Mouse (Mus musculus) telencephalon, adult 2 months (tissue): ENCODE data around the gene Cops2.

Source experiments
- DNase-seq: peaks from one replicate; pipeline ENCODE4 v3.0.0-alpha.2; 2011; ENCODE audit warnings: low read depth, low spot score

Gene Cops2

GRCm38 (mm10) chr2:125826201-125826600, 32.7 kb downstream of the Cops2 start:
- DNase-seq: no peak

GRCm38 (mm10) chr2:125820397-125820796, 38.5 kb downstream of the Cops2 start:
- no peak for DNase-seq

- no peak for DNase-seq
These were observed 44.9 kb downstream of the Cops2 start for GRCm38 (mm10) chr2:125813972-125814595.

DNA sequence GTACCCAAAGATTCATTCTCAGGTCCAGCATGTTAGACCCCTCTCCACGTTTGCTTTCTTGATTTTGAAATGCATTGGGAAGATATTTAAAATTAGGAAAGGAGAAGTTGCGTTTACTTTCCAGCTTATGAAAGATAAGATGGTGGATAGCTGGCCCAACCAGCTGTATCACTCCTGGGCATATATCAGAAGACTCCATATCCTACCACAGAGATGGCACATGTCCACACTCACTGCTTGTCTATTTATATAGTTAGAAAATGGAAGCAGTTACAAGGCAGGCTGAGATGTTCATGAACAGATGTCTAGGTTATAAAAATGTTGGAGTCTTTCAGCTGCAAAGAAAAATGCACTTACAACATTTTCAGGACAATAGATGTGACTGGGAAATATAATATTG, 47.6 kb downstream of the Cops2 start:
- DNase-seq: peak; percentile 52

GRCm38 (mm10) chr2:125809551-125809950, 49.4 kb downstream of the Cops2 start:
- DNase-seq: peak; percentile 84

DNA sequence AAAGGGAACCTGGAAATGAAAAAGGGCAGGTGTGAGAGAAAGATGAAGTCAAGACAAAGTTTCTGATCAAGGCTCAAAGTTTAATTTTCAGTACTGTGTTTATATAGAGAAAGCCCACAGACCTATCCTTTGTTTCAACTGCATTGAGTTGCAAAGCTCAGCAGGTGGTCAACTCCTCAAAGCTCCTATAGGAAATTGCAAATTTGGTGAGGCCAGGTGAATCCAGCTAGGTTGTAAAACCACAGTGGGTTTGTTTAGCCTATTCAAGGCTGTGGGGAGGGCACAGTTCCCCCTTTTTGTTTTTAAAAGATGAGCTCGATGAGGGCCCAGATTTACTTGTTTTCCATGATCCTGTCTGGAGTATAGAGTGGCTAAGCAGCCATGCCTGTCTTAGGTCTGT, 53.1 kb downstream of the Cops2 start:
- no peak for DNase-seq

DNA sequence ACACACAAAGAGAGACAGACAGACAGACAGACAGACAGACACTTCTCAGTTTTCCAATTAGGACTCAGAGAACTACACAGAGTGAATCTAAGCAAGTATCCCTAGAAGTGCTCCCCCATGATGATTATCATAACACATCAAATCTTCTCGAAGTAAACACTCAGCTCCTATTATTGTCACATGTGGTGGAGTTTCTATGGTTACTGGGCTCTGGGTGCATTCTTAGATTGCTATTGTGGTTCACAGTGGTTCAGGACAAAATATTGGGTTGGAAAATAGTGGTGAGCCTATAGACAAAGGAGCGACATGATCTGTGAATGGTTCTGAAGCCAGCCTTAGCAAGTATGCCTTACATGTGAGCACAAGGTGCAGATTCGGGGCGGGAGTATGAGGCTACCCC, 57.0 kb downstream of the Cops2 start:
- DNase-seq: no peak

- DNase-seq: no peak
These were observed 57.9 kb downstream of the Cops2 start for GRCm38 (mm10) chr2:125801038-125801437.

GRCm38 (mm10) chr2:125800428-125800827, 58.5 kb downstream of the Cops2 start:
- no peak for DNase-seq

GRCm38 (mm10) chr2:125797872-125798271, 61.1 kb downstream of the Cops2 start:
- no peak for DNase-seq

DNA sequence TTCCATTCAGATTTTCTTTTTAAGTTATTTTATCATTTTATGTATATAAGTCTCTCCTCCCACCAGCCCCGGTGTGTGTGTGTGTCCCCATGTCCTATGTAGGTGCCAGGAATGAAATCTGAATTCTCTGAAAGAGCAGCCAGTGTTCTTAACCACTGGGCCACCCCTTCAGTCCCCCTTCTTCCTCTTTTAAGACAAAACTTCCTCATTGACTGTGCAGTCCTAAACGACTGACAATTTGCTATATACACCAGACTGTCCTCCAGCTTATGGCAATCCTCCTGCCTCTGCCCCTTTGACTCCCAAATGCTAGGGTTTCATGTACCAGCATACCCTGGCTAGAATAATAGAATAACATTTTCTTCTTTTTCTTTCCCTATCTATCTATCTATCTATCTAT, 63.8 kb downstream of the Cops2 start:
- DNase-seq: no peak

DNA sequence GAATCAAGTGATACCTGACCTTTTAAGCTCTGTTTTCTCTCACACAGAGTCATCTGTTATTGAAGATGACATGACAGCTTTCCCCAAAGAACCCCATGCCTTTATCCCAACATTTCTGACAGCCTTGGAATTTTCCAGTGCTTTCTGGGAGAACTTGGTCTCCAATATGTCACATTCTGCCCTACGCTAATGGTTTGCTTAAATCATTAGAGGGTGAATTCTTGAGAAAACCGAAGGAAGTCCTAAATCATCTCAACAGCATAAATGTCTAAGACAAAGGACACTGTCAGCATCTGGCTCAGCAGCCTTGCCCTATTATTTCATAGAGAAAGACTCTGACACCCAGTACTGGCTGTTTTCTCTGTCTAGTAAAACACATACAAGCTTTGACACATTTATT, 64.8 kb downstream of the Cops2 start:
- no peak for DNase-seq

GRCm38 (mm10) chr2:125792879-125793261, 66.1 kb downstream of the Cops2 start:
- no peak for DNase-seq

GRCm38 (mm10) chr2:125792144-125792878, 66.6 kb downstream of the Cops2 start:
- no peak for DNase-seq

GRCm38 (mm10) chr2:125791485-125791885, 67.5 kb downstream of the Cops2 start:
- DNase-seq: no peak

DNA sequence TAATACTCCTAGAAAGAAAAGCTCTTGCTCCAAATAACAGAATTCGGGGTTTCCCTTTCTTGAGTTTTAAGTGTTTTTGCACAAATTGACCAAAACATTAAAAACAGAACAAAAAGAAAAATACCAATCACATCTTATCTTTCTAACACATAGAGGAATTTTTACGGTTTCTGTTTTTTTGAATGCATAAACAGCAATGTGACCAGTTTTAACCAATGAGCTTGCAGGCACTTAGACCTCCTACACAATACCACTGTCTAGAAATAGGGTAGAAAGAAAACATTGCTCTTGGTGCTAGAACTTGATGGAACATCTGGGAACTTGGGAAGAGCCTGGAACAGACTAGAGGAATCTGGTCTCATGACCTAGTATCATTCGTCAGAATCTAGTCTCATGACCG, 68.7 kb downstream of the Cops2 start:
- DNase-seq: no peak

DNA sequence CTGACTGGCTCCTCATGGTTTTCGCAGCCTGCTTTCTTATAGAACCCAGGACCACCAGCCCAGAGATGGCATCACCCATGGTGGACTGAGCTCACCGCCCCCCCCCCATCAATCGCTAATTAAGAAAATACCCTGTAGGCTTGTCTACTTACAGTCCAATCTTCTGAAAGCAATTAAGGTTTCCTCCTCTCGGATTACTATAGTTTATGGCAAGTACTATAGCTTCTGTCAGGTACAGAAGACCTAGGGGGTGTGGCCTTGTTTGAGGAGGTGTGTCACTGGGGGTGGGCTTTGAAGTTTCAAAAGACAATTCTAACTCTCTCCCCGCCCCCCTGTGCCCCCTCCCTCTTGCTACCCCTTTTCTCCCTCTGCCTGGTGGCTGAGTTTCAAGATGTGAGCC, 69.7 kb downstream of the Cops2 start:
- DNase-seq: no peak

GRCm38 (mm10) chr2:125788785-125789184, 70.2 kb downstream of the Cops2 start:
- no peak for DNase-seq

- DNase-seq: no peak
These were observed 70.6 kb downstream of the Cops2 start for GRCm38 (mm10) chr2:125788351-125788750.

- DNase-seq: no peak
These were observed 73.9 kb downstream of the Cops2 start for GRCm38 (mm10) chr2:125785021-125785420.

GRCm38 (mm10) chr2:125784392-125784791, 74.5 kb downstream of the Cops2 start:
- no peak for DNase-seq

DNA sequence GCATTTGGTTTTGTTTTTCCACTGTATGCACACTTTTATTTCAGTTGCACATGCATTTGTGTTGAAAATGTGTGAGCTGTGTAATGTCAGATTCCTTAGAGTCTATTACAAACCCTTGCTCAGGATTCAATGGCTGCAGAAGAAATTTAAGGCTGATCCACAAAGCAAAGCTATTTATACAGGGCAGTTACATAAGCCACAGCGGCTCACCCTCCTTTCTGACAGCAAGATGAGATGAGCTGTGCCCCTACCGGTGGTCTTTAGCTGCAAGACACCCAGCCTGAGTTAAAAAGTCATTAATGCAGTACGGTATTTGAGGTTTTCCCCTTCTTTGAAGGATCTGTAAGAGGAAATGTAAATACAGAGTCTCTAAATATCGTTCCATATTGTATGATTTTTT, 75.1 kb downstream of the Cops2 start:
- DNase-seq: no peak

- peak; percentile 85 for DNase-seq
These were observed 76.2 kb downstream of the Cops2 start, which contains the start of gene Secisbp2l for GRCm38 (mm10) chr2:125782719-125783109. Gene Secisbp2l (minus strand): TSS chr2:125782870.
